In genomic region chr6:91301839-91302238, GRCm38 (mm10) we compare ENCODE assay signal across 8 mouse cellular contexts.
DNase-seq lines count a peak whose midpoint lies in the region.

No protein-coding gene starts in this region.

- peak; percentile 72 for DNase-seq in layer of hippocampus, adult 11-12 months (ENCODE audit: low spot score)
- DNase-seq in layer of hippocampus, adult 9-10 months (ENCODE audit: low spot score) = no peak
- DNase-seq in layer of hippocampus, adult 18-20 months (ENCODE audit: low spot score in 2 of 2) = peak; percentile 61 to 77
- DNase-seq in lung, postnatal 14 days = peak; percentile 69
- peak; percentile 66 for DNase-seq in right cerebral cortex, postnatal 4 days
- no peak for DNase-seq in gastrocnemius, adult 18-20 months (ENCODE audit: low spot score)
- DNase-seq in c-Kit-positive CD71-positive TER-119-positive erythroid progenitor cells, embryonic 14.5 days (ENCODE audit: low spot score) = no peak
- no peak for DNase-seq in thymus, postnatal 36 days

Comparison
In these comparisons a context has a peak if more than half of its experiments do, and no peak if none do; other contexts are left out.
1. DNase-seq: peak in layer of hippocampus, adult 11-12 months (single experiment), layer of hippocampus, adult 18-20 months (2 of 2), lung, postnatal 14 days (single experiment) and right cerebral cortex, postnatal 4 days (single experiment); none in layer of hippocampus, adult 9-10 months (single experiment), gastrocnemius, adult 18-20 months (single experiment), c-Kit-positive CD71-positive TER-119-positive erythroid progenitor cells, embryonic 14.5 days (single experiment) and thymus, postnatal 36 days (0 of 2).